Mouse (Mus musculus) brown adipose tissue, adult 24 weeks (tissue): ENCODE measurements around the gene Tmem237. TPM values are rescaled to one million over a fixed set of nuclear protein-coding genes. Genes with fewer than 3 reads are reported as not detected.

Experiments used
- H3K27ac ChIP-seq: fragments of 200-500 bp; replicated peaks from 2 replicates; pipeline ENCODE4 v1.5.1; 2012; ENCODE audit warnings: low read depth, mild to moderate bottlenecking, low read length
- H3K4me1 ChIP-seq: fragments of 200-500 bp; 2 replicates; pipeline ENCODE4 v1.6.1; 2012; ENCODE audit warnings: low read length, mixed read lengths; ENCODE audit not compliant: control insufficient read depth, insufficient read depth, insufficient read length
- H3K4me3 ChIP-seq: fragments of 200-500 bp; 2 replicates; pipeline ENCODE4 v1.5.1; 2012; ENCODE audit warnings: low read depth, mild to moderate bottlenecking, low read length, moderate library complexity; ENCODE audit not compliant: insufficient read depth
- polyA plus RNA-seq: library from polyadenylated mRNA; stranded (reverse); fragments of >200 nt; gene quantifications from 2 replicates; pipeline ENCODE4 v1.2.4, GENCODE M21; 2012; ENCODE audit not compliant: missing spikeins, insufficient read depth, insufficient read length

Gene Tmem237
- 4.3 and 5.6 TPM in 2 replicates for polyA plus RNA-seq

- peak within 1 kb of the TSS; percentile 98 for H3K4me3 ChIP-seq
- H3K27ac ChIP-seq = peak within 1 kb of the TSS; percentile 92
- no peaks in the 10 kb centered on the region for H3K4me1 ChIP-seq
These were observed at the start of gene Tmem237 for GRCm38 (mm10) chr1:59119720-59120457. TSS of gene Tmem237 (minus strand) at chr1:59120408.

GRCm38 (mm10) chr1:59169586-59169985, 49.4 kb upstream of the Tmem237 start:
- no peak overlapping the region for H3K27ac ChIP-seq

GRCm38 (mm10) chr1:59168556-59168955, 48.3 kb upstream of the Tmem237 start:
- Histone ChIP-seq H3K4me1 (0 out of 2 replicates have a peak, but pooled peaks cover 3% of the 10 kb centered on the region), H3K27ac (no peak overlapping the region), H3K4me3 (no peak overlapping the region)

More at GRCm38 (mm10) chr1:59169586-59169985, 49.4 kb upstream of the Tmem237 start:
- no peak overlapping the region for H3K4me3 ChIP-seq
- H3K4me1 ChIP-seq = 0 out of 2 replicates have a peak, but pooled peaks cover 3% of the 10 kb centered on the region

- H3K27ac ChIP-seq = no peak overlapping the region
- H3K4me3 ChIP-seq = no peak overlapping the region
- H3K4me1 ChIP-seq = peaks cover 10% of the 10 kb centered on the region
These were observed 47.6 kb upstream of the Tmem237 start for GRCm38 (mm10) chr1:59167654-59168425.

GRCm38 (mm10) chr1:59166232-59166905, 46.2 kb upstream of the Tmem237 start:
- Histone ChIP-seq H3K4me1 (peaks cover 21% of the 10 kb centered on the region), H3K27ac (no peak overlapping the region), H3K4me3 (no peak overlapping the region)

- Histone ChIP-seq H3K4me3 (no peak overlapping the region), H3K27ac (no peak overlapping the region), H3K4me1 (peaks cover 31% of the 10 kb centered on the region)
These were observed 43.7 kb upstream of the Tmem237 start for GRCm38 (mm10) chr1:59163918-59164317.

GRCm38 (mm10) chr1:59163030-59163461, 42.8 kb upstream of the Tmem237 start, which contains the start of gene Mpp4:
TSS of gene Mpp4 (minus strand) at chr1:59163389.
- peaks cover 36% of the 10 kb centered on the region for H3K4me1 ChIP-seq
- peak within 1 kb of the TSS; percentile 93 for H3K27ac ChIP-seq
- H3K4me3 ChIP-seq = no peak within 1 kb of the TSS

- H3K27ac ChIP-seq = peak overlapping the region; percentile 93
- peaks cover 42% of the 10 kb centered on the region for H3K4me1 ChIP-seq
- no peak overlapping the region for H3K4me3 ChIP-seq
These were observed 42.3 kb upstream of the Tmem237 start for GRCm38 (mm10) chr1:59162309-59163024.

GRCm38 (mm10) chr1:59161396-59161795, 41.2 kb upstream of the Tmem237 start:
- H3K27ac ChIP-seq = peak overlapping the region; percentile 93
- no peak overlapping the region for H3K4me3 ChIP-seq
- peaks cover 47% of the 10 kb centered on the region for H3K4me1 ChIP-seq

GRCm38 (mm10) chr1:59160871-59161270, 40.7 kb upstream of the Tmem237 start:
- peaks cover 47% of the 10 kb centered on the region for H3K4me1 ChIP-seq
- H3K27ac ChIP-seq = peak overlapping the region; percentile 90; the same call in 1 of the 2 replicates
- H3K4me3 ChIP-seq = no peak overlapping the region

- Histone ChIP-seq H3K4me1 (peaks cover 47% of the 10 kb centered on the region), H3K4me3 (no peak overlapping the region)
These were observed 38.9 kb upstream of the Tmem237 start for GRCm38 (mm10) chr1:59159136-59159535.

GRCm38 (mm10) chr1:59158498-59158897, 38.3 kb upstream of the Tmem237 start:
- Histone ChIP-seq H3K4me1 (peaks cover 46% of the 10 kb centered on the region), H3K27ac (peak overlapping the region; percentile 46), H3K4me3 (no peak overlapping the region)

More at GRCm38 (mm10) chr1:59159136-59159535, 38.9 kb upstream of the Tmem237 start:
- H3K27ac ChIP-seq = no peak overlapping the region

GRCm38 (mm10) chr1:59157846-59158245, 37.6 kb upstream of the Tmem237 start:
- Histone ChIP-seq H3K4me1 (peaks cover 40% of the 10 kb centered on the region), H3K4me3 (no peak overlapping the region), H3K27ac (peak overlapping the region; percentile 46)

GRCm38 (mm10) chr1:59152346-59152745, 32.1 kb upstream of the Tmem237 start:
- Histone ChIP-seq H3K27ac (no peak overlapping the region), H3K4me3 (no peak overlapping the region), H3K4me1 (peaks cover 8% of the 10 kb centered on the region; the same call in 1 of the 2 replicates)
